Mouse (Mus musculus) embryonic fibroblast, embryonic 13.5 days (primary cell): ENCODE results near the gene Zzef1. TPM values are rescaled to one million over a fixed set of nuclear protein-coding genes. Genes with fewer than 3 reads are reported as not detected.

Source experiments
- H3K27ac ChIP-seq: 2 replicates; pipeline ENCODE4 v1.5.1; 2012; ENCODE audit warnings: low read length, control low read depth, inconsistent platforms; ENCODE audit not compliant: insufficient read depth
- H3K4me1 ChIP-seq: 2 replicates; pipeline ENCODE4 v1.6.1; 2011; ENCODE audit warnings: low read length; ENCODE audit not compliant: control insufficient read depth, insufficient read depth
- H3K4me3 ChIP-seq: 2 replicates; pipeline ENCODE4 v1.5.1; 2011; ENCODE audit warnings: mild to moderate bottlenecking, control low read depth, low read length; ENCODE audit not compliant: insufficient read depth
- CTCF ChIP-seq: IDR thresholded peaks from 2 replicates; pipeline ENCODE4 v1.5.1; 2011; ENCODE audit warnings: mild to moderate bottlenecking, control low read depth, low read length, moderate library complexity, borderline replicate concordance; ENCODE audit not compliant: insufficient read depth
- POLR2A ChIP-seq: IDR thresholded peaks from 2 replicates; pipeline ENCODE4 v1.6.1; 2011; ENCODE audit warnings: low read depth, mild to moderate bottlenecking, control low read depth, low read length, moderate library complexity
- polyA plus RNA-seq: library from polyadenylated mRNA; stranded (reverse); fragments of >200 nt; gene quantifications from 2 replicates; pipeline ENCODE4 v1.2.4, GENCODE M21; 2011; ENCODE audit warnings: low read depth; ENCODE audit not compliant: missing spikeins, insufficient read length

The Zzef1 gene
- 30.3 and 47.0 TPM in 2 replicates for polyA plus RNA-seq

GRCm38 (mm10) chr11:72795455-72796295 lies at the start of gene Zzef1, which contains the start of gene Cyb5d2:
TSS of gene Zzef1 (plus strand) at chr11:72796226.
TSS of gene Cyb5d2 (minus strand) at chr11:72796142.
- H3K4me3 ChIP-seq = peak within 1 kb of the TSS; percentile 94
- H3K27ac ChIP-seq = peak within 1 kb of the TSS; percentile 80
- TF ChIP-seq POLR2A (peak; percentile 83), CTCF (no peak)
- peaks cover 6% of the 10 kb centered on the region for H3K4me1 ChIP-seq

- Histone ChIP-seq H3K4me1 (peaks cover 4% of the 10 kb centered on the region), H3K4me3 (no peak overlapping the region), H3K27ac (peak overlapping the region; percentile 80)
- TF ChIP-seq CTCF = peak; percentile 34; the same call in 1 of the 2 replicates
- TF ChIP-seq POLR2A = no peak
Measured at GRCm38 (mm10) chr11:72751956-72752355, 44.1 kb upstream of the Zzef1 start.

- no peak for TF ChIP-seq POLR2A
- no peak for TF ChIP-seq CTCF
- Histone ChIP-seq H3K4me1 (no peaks in the 10 kb centered on the region), H3K27ac (no peak overlapping the region), H3K4me3 (no peak overlapping the region)
Measured at GRCm38 (mm10) chr11:72758316-72758715, 37.7 kb upstream of the Zzef1 start.

- TF ChIP-seq POLR2A (no peak), CTCF (no peak)
- H3K27ac ChIP-seq = no peak overlapping the region
- no peaks in the 10 kb centered on the region for H3K4me1 ChIP-seq
- H3K4me3 ChIP-seq = no peak overlapping the region
Measured at GRCm38 (mm10) chr11:72759581-72759980, 36.4 kb upstream of the Zzef1 start.

- Histone ChIP-seq H3K27ac (no peak overlapping the region), H3K4me1 (no peaks in the 10 kb centered on the region), H3K4me3 (no peak overlapping the region)
- TF ChIP-seq CTCF = no peak
- no peak for TF ChIP-seq POLR2A
Measured at GRCm38 (mm10) chr11:72760781-72761180, 35.2 kb upstream of the Zzef1 start.

- Histone ChIP-seq H3K4me3 (no peak overlapping the region), H3K27ac (no peak overlapping the region), H3K4me1 (no peaks in the 10 kb centered on the region)
- TF ChIP-seq POLR2A = no peak
- no peak for TF ChIP-seq CTCF
Measured at GRCm38 (mm10) chr11:72764270-72764669, 31.8 kb upstream of the Zzef1 start.

GRCm38 (mm10) chr11:72767716-72768115 lies 28.3 kb upstream of the Zzef1 start:
- Histone ChIP-seq H3K4me1 (no peaks in the 10 kb centered on the region), H3K4me3 (no peak overlapping the region), H3K27ac (no peak overlapping the region)
- no peak for TF ChIP-seq CTCF
- no peak for TF ChIP-seq POLR2A

GRCm38 (mm10) chr11:72769061-72769460 lies 27.0 kb upstream of the Zzef1 start:
- Histone ChIP-seq H3K4me1 (no peaks in the 10 kb centered on the region), H3K4me3 (no peak overlapping the region), H3K27ac (no peak overlapping the region)
- TF ChIP-seq CTCF = no peak

GRCm38 (mm10) chr11:72770324-72770723 lies 25.7 kb upstream of the Zzef1 start:
- H3K4me1 ChIP-seq = no peaks in the 10 kb centered on the region
- H3K4me3 ChIP-seq = no peak overlapping the region
- H3K27ac ChIP-seq = no peak overlapping the region
- TF ChIP-seq POLR2A (no peak), CTCF (no peak)

- no peak for TF ChIP-seq CTCF
- no peak for TF ChIP-seq POLR2A
- H3K4me3 ChIP-seq = no peak overlapping the region
- H3K4me1 ChIP-seq = no peaks in the 10 kb centered on the region
- H3K27ac ChIP-seq = no peak overlapping the region
Measured at GRCm38 (mm10) chr11:72770816-72771215, 25.2 kb upstream of the Zzef1 start.
